Mouse (Mus musculus) cortical plate, adult 2 months (tissue): ENCODE data around the gene Keap1. TPM values are rescaled to one million over a fixed set of nuclear protein-coding genes. Genes with fewer than 3 reads are reported as not detected.
A peak's percentile ranks its signal among the peaks of the same experiment; 100 is the strongest.
"Not testable (repeated sequence)": the region's sequence is repeated elsewhere in the genome, so short reads cannot be mapped to it uniquely, and the experiment has no call there.

Source experiments
- H3K27ac ChIP-seq: fragments of 200-500 bp; 2 replicates; pipeline ENCODE4 v1.5.1; 2012; ENCODE audit warnings: low read length, control low read depth, inconsistent platforms; ENCODE audit not compliant: insufficient read depth
- H3K4me1 ChIP-seq: fragments of 200-500 bp; 2 replicates; pipeline ENCODE4 v1.6.1; 2011; ENCODE audit warnings: low read length; ENCODE audit not compliant: control insufficient read depth, insufficient read depth
- H3K4me3 ChIP-seq: fragments of 200-500 bp; 2 replicates; pipeline ENCODE4 v1.5.1; 2011; ENCODE audit warnings: mild to moderate bottlenecking, low read length, control low read depth; ENCODE audit not compliant: insufficient read depth
- CTCF ChIP-seq: fragments of 200-500 bp; IDR thresholded peaks from 2 replicates; pipeline ENCODE4 v1.5.1; 2011; ENCODE audit warnings: mild to moderate bottlenecking, control low read depth, low read length; ENCODE audit not compliant: insufficient read depth; ENCODE audit errors: extremely low read depth
- POLR2A ChIP-seq: fragments of 200-500 bp; IDR thresholded peaks from 2 replicates; pipeline ENCODE4 v1.6.1; 2011; ENCODE audit warnings: mild to moderate bottlenecking, low read length, control low read depth; ENCODE audit not compliant: insufficient read depth; ENCODE audit errors: extremely low read depth
- polyA plus RNA-seq: library from polyadenylated mRNA; depleted of rRNA; stranded (reverse); fragments of >200 nt; gene quantifications from 2 replicates; pipeline ENCODE4 v1.2.3, GENCODE M21; 2012

Gene Keap1
- polyA plus RNA-seq, 1 experiment: 62.3 TPM

GRCm38 (mm10) chr9:21197981-21198380 is 41.2 kb downstream of the Keap1 start:
- Histone ChIP-seq H3K4me3 (peak overlapping the region; percentile 96), H3K27ac (peak overlapping the region; percentile 58; the same call in 1 of the 2 replicates), H3K4me1 (peaks cover 2% of the 10 kb centered on the region)
- TF ChIP-seq POLR2A: no peak
- TF ChIP-seq CTCF: no peak

DNA sequence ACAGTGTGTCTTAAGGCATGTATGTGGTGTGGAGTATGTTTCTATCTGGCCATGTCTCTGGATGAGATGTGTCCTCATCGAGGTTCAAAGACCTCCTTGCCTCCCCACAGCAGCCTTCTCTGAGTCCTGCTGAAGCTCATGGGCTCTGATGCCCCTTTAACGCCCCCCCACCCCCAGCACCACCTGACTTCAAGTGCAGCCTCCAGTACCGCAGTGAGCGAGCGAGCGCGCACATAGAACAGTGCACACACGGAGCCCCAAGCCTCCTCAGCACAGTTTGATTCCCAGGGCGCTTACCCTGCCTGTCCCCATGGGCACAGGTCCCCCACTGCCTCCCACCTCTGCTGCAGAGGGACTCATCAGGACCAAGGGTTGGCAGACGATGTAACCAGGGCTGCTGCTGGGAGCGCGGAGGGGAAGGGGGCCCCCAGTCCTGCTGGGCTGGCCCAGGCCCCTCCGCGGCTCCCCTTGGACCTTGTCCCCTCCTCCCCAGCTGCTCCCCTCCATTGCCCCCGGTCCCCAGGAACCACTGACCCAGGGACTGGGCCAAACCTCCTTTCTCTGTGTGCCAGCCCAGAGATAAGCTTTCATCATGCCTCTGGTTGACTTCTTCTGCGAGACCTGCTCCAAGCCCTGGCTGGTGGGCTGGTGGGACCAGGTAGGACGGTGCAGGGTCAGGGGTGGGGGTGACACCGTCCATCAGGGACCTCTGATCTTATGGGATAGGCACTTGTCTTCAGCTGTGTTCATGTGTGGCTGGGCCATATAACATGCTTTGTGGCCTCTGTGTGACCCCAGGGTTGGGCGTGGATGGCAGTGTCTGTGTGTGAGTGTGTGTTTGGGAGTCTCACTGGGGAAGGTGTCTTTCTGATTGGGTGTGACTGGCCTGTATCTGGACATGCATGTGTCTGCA is 42.4 kb downstream of the Keap1 start:
- TF ChIP-seq CTCF: no peak
- TF ChIP-seq POLR2A: peak; percentile 92; the same call in 1 of the 2 replicates
- Histone ChIP-seq H3K4me3 (peak overlapping the region; percentile 96), H3K27ac (peak overlapping the region; percentile 58; the same call in 1 of the 2 replicates), H3K4me1 (peaks cover 2% of the 10 kb centered on the region)

GRCm38 (mm10) chr9:21195736-21196505 is 43.2 kb downstream of the Keap1 start:
- not testable (repeated sequence) for H3K4me1 ChIP-seq, H3K27ac ChIP-seq
- H3K4me3 ChIP-seq: peak overlapping the region; percentile 96; the same call in 1 of the 2 replicates
- TF ChIP-seq CTCF: peak; percentile 21; the same call in 1 of the 2 replicates

- Histone ChIP-seq H3K27ac (no peak overlapping the region), H3K4me3 (no peak overlapping the region), H3K4me1 (peaks cover 2% of the 10 kb centered on the region)
- TF ChIP-seq POLR2A (no peak), CTCF (no peak)
Measured at GRCm38 (mm10) chr9:21194787-21195493, 44.2 kb downstream of the Keap1 start.

DNA sequence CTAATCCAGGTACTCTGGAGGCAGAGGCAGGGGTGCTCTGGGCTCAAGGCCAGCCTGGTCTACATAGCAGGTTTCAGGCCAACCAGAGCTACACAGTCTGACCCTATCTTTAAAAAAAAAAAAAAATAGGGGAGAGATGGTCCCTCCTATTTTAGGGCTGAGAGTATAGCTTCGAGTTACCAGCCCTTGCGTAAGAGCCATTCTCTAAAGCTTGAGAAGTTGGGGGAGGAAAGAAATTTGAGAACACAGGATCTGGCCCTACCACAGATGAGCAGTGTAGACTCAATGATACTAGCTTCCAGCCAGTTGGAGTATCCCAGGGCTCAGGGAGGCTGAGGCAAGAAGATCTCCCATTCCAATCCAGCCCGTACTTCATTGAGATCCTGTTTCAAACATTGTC is 45.4 kb downstream of the Keap1 start:
- TF ChIP-seq POLR2A (no peak), CTCF (no peak)
- H3K27ac ChIP-seq: no peak overlapping the region
- H3K4me3 ChIP-seq: no peak overlapping the region
- H3K4me1 ChIP-seq: peaks cover 2% of the 10 kb centered on the region

DNA sequence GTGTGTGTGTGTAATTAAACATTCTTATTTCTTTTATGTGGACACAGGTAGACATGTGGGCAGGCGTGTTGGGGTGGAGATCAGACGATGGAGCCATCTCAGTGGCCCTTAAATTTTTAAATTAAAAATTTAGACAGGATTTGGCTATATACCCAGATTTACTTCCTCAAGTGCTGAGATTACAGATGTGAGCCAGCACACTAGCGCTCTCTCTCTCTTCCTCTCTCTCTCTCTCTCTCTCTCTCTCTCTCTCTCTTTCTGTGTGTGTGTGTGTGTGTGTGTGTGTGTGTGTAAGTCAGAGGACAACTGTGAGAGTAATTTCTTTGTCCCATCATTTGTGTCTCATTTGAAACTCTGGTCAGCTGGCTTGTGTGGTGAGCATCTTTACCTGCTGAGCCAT is 48.5 kb downstream of the Keap1 start:
- H3K27ac ChIP-seq: no peak overlapping the region

GRCm38 (mm10) chr9:21189905-21190304 is 49.3 kb downstream of the Keap1 start:
- Histone ChIP-seq H3K4me3 (no peak overlapping the region), H3K4me1 (no peaks in the 10 kb centered on the region), H3K27ac (no peak overlapping the region)
- 0 out of 2 replicates have a peak, but pooled peaks have one; percentile 6 for TF ChIP-seq CTCF
- TF ChIP-seq POLR2A: no peak

More for the DNA sequence above, 48.5 kb downstream of the Keap1 start:
- peaks cover 2% of the 10 kb centered on the region for H3K4me1 ChIP-seq
- no peak overlapping the region for H3K4me3 ChIP-seq
- TF ChIP-seq CTCF (no peak), POLR2A (no peak)

DNA sequence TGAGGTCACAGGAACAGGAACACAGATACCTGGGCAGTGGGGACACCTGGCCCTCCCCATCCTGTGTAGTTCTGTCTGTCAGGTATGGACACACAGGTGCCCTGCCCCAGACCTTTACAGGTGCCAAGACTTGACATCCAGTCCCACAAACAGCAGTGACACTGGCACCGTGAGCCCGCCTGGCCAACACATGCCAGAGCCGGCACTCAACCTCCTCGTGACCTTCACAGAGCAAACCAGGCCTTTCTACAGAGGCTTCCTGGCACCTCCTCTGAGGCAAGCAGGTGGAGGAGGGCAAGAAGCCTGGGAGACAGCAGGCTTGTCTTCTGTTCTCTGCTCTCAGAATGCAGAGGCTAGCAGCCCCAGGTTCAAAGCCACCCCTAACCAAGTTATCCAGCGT is 53.7 kb downstream of the Keap1 start:
- Histone ChIP-seq H3K4me1 (no peaks in the 10 kb centered on the region), H3K27ac (no peak overlapping the region), H3K4me3 (no peak overlapping the region)
- TF ChIP-seq POLR2A (no peak), CTCF (no peak)

- no peak overlapping the region for H3K4me3 ChIP-seq
- no peak for TF ChIP-seq CTCF
- TF ChIP-seq POLR2A: no peak
- H3K4me1 ChIP-seq: no peaks in the 10 kb centered on the region
- no peak overlapping the region for H3K27ac ChIP-seq
Measured at GRCm38 (mm10) chr9:21184733-21185132, 54.4 kb downstream of the Keap1 start.
